In genomic region chr14:55490361-55491201, GRCm38 (mm10) we compare ENCODE assay signal across 8 mouse cellular contexts. TPM values are rescaled to one million over a fixed set of nuclear protein-coding genes. Genes with fewer than 3 reads are reported as not detected.
DNase-seq lines count a peak whose midpoint lies in the region; ATAC-seq lines count a peak whose summit lies in the region.

Carmil3 (plus strand) TSS chr14:55490651.

- peak; percentile 75 for DNase-seq in Muller cell, postnatal 12 days (ENCODE audit: inconsistent ontology term)
- DNase-seq in cerebellum, adult 9-11 months, result peak; percentile 91
- DNase-seq in frontal cortex, postnatal 14 days (ENCODE audit: low spot score in 2 of 2), result peak; percentile 76 to 82
- DNase-seq in hindbrain, embryonic 14.5 days (ENCODE audit: low spot score), result peak; percentile 93
- DNase-seq in left cerebral cortex, adult 11 months (ENCODE audit: low spot score), result peak; percentile 82
- peak; percentile 58 for DNase-seq in lung, postnatal 14 days
- DNase-seq in retina, embryonic 14.5 days (ENCODE audit: low spot score), result peak; percentile 87
- DNase-seq in urinary bladder, adult 2 months (ENCODE audit: low spot score), result peak; percentile 39

- no peaks in the 10 kb centered on the region for H3K27me3 ChIP-seq in hindbrain, embryonic 14.5 days (ENCODE audit: control insufficient read depth, insufficient read depth, low read length)

- WGBS in hindbrain, embryonic 14.5 days, result 1% methylated on average over 68 of the region's 68 CpGs

- H3K27ac ChIP-seq in hindbrain, embryonic 14.5 days, result peak within 1 kb of the TSS; percentile 95

- H3K4me3 ChIP-seq in hindbrain, embryonic 14.5 days (replicated peaks; ENCODE audit: low read length), result peak within 1 kb of the TSS; percentile 91

- no peaks in the 10 kb centered on the region for H3K9me3 ChIP-seq in hindbrain, embryonic 14.5 days (ENCODE audit: control insufficient read depth, low read length)

- ATAC-seq in hindbrain, embryonic 14.5 days (ENCODE audit: low FRiP score), result peak; percentile 93

- peak within 1 kb of the TSS; percentile 81 for H3K4me2 ChIP-seq in hindbrain, embryonic 14.5 days (replicated peaks)

- H3K9ac ChIP-seq in hindbrain, embryonic 14.5 days, result peak within 1 kb of the TSS; percentile 95

- peaks cover 16% of the 10 kb centered on the region for H3K36me3 ChIP-seq in hindbrain, embryonic 14.5 days (replicated peaks; ENCODE audit: control insufficient read depth, insufficient read depth)

- no peaks in the 10 kb centered on the region; the same call in 1 of the 2 replicates for H3K4me1 ChIP-seq in hindbrain, embryonic 14.5 days (replicated peaks; ENCODE audit: control insufficient read depth, insufficient read depth, low read length)

RNA-seq across cellular contexts. Expression of gene Carmil3, which starts in this region (rescaled TPM):
- 30.0 and 31.1 TPM in 2 replicates for polyA plus RNA-seq in hindbrain, embryonic 14.5 days (2014; fragmentation: Nextera tagmentation; extraction: Ambion mirVana)
- polyA plus RNA-seq in urinary bladder, adult 2 months (2012; rRNA removed), result 2.5 and 2.6 TPM in 2 replicates

Comparison
In these comparisons a context has a peak if more than half of its experiments do, and no peak if none do; other contexts are left out.
1. Peak in every context shown above with its lines: DNase-seq, ATAC-seq, H3K4me3 ChIP-seq and H3K27ac ChIP-seq.
2. DNase-seq: peak in every context shown above with its lines; median percentile 93 in hindbrain, embryonic 14.5 days; 91 in cerebellum, adult 9-11 months; 87 in retina, embryonic 14.5 days; 82 in left cerebral cortex, adult 11 months; 79 in frontal cortex, postnatal 14 days; 75 in Muller cell, postnatal 12 days; 58 in lung, postnatal 14 days; 39 in urinary bladder, adult 2 months.